Mouse (Mus musculus) E14TG2a.4 (cell line): ENCODE results near the gene Cyp2d10.
"Not testable (repeated sequence)": the region's sequence is repeated elsewhere in the genome, so short reads cannot be mapped to it uniquely, and the experiment has no call there.

ENCODE experiments used
- CTCF ChIP-seq: conservative IDR thresholded peaks from 2 replicates; pipeline ENCODE4 v1.5.1; 2014; ENCODE audit warnings: low read length
- POU5F1 ChIP-seq: IDR thresholded peaks from 2 replicates; pipeline ENCODE4 v1.6.1; 2014; ENCODE audit warnings: low read length, borderline replicate concordance

GRCm38 (mm10) chr15:82393922-82394321 lies 13.1 kb downstream of the Cyp2d10 start, which contains the start of gene Cyp2d11:
- not testable (repeated sequence) for TF ChIP-seq CTCF, POU5F1
